Mouse (Mus musculus): ENCODE data around the gene Drg2.

- TF ChIP-seq POLR2A (IDR thresholded peaks at IDR 0.05; ENCODE audit: borderline replicate concordance, extremely low read depth, insufficient read depth, insufficient read length, poor library complexity, severe bottlenecking) (no peak), CTCF (IDR thresholded peaks at IDR 0.05; ENCODE audit: borderline replicate concordance, extremely low read depth, insufficient read depth, insufficient read length) (no peak)
Measured at GRCm38 (mm10) chr11:60507281-60507680, 52.9 kb downstream of the Drg2 start.

Data from brain, embryonic 14.5 days (tissue).